Mouse (Mus musculus) adrenal gland, postnatal 0 days (tissue): ENCODE data around the gene Plekhb2. TPM values are rescaled to one million over a fixed set of nuclear protein-coding genes. Genes with fewer than 3 reads are reported as not detected.

Source experiments
- polyA plus RNA-seq: library from polyadenylated mRNA; unstranded; fragments of >200 nt; fragmentation: Nextera tagmentation; extraction: Ambion mirVana; gene quantifications from 2 replicates; pipeline ENCODE4 v1.2.1, GENCODE M21; 2015

The Plekhb2 gene
- 61.7 and 101 TPM in 2 replicates for polyA plus RNA-seq

GRCm38 (mm10) chr1:34849745-34850342 lies at the start of gene Plekhb2:
TSS of gene Plekhb2 (plus strand) at chr1:34849976.

GRCm38 (mm10) chr1:34842887-34843618 lies 6.7 kb upstream of the Plekhb2 start, which contains the start of gene Fam168b:
TSS of gene Fam168b (minus strand) at chr1:34843065.

Other genes with a start within 250 kb of the Plekhb2 start
- gene Fam168b, start 6.9 kb upstream of the Plekhb2 start, polyA plus RNA-seq, result 36.4 and 39.6 TPM in 2 replicates